Mouse (Mus musculus) forebrain, embryonic 15.5 days (tissue): ENCODE data around the gene Rhod. TPM values are rescaled to one million over a fixed set of nuclear protein-coding genes. Genes with fewer than 3 reads are reported as not detected.

Experiments used
- ATAC-seq: fragments of 200-750 bp; cut with Nextera tagmentation; replicated peaks from 2 replicates; pipeline ENCODE4 v1.8.0; 2017; ENCODE audit warnings: mild to moderate bottlenecking, moderate TSS enrichment, moderate library complexity
- H3K27ac ChIP-seq: fragments of 300-500 bp; sonication (generic); replicated peaks from 2 replicates; pipeline ENCODE4 v1.5.1; 2015; ENCODE audit warnings: mild to moderate bottlenecking, inconsistent platforms
- H3K27me3 ChIP-seq: fragments of 300-500 bp; sonication (generic); 2 replicates; pipeline ENCODE4 v1.6.1; 2015; ENCODE audit warnings: inconsistent platforms
- H3K36me3 ChIP-seq: fragments of 300-500 bp; sonication (generic); 2 replicates; pipeline ENCODE4 v1.6.1; 2015; ENCODE audit warnings: mild to moderate bottlenecking, inconsistent platforms
- H3K4me1 ChIP-seq: fragments of 300-500 bp; sonication (generic); 2 replicates; pipeline ENCODE4 v1.6.1; 2015; ENCODE audit warnings: inconsistent platforms
- H3K4me2 ChIP-seq: fragments of 300-500 bp; sonication (generic); replicated peaks from 2 replicates; pipeline ENCODE4 v1.6.1; 2015; ENCODE audit warnings: mild to moderate bottlenecking, inconsistent platforms
- H3K4me3 ChIP-seq: fragments of 300-500 bp; sonication (generic); 2 replicates; pipeline ENCODE4 v1.5.1; 2015; ENCODE audit warnings: mild to moderate bottlenecking, inconsistent platforms
- H3K9ac ChIP-seq: fragments of 300-500 bp; sonication (generic); replicated peaks from 2 replicates; pipeline ENCODE4 v1.6.1; 2015; ENCODE audit warnings: mild to moderate bottlenecking, inconsistent platforms
- H3K9me3 ChIP-seq: fragments of 300-500 bp; sonication (generic); 2 replicates; pipeline ENCODE4 v1.6.1; 2016; ENCODE audit warnings: inconsistent platforms
- WGBS: fragments of 180-500 bp; shearing (Covaris S2); methylation state at CpG from one replicate; pipeline ENCODE4 v1.1.7; 2015; ENCODE audit warnings: mixed read lengths; 5-methylcytosine and 5-hydroxymethylcytosine counted together
- polyA plus RNA-seq: library from polyadenylated mRNA; unstranded; fragments of >200 nt; fragmentation: Nextera tagmentation; extraction: Ambion mirVana; gene quantifications from 2 replicates; pipeline ENCODE4 v1.2.1, GENCODE M21; 2015

The Rhod gene
- polyA plus RNA-seq = 5.1 and 5.6 TPM in 2 replicates

DNA sequence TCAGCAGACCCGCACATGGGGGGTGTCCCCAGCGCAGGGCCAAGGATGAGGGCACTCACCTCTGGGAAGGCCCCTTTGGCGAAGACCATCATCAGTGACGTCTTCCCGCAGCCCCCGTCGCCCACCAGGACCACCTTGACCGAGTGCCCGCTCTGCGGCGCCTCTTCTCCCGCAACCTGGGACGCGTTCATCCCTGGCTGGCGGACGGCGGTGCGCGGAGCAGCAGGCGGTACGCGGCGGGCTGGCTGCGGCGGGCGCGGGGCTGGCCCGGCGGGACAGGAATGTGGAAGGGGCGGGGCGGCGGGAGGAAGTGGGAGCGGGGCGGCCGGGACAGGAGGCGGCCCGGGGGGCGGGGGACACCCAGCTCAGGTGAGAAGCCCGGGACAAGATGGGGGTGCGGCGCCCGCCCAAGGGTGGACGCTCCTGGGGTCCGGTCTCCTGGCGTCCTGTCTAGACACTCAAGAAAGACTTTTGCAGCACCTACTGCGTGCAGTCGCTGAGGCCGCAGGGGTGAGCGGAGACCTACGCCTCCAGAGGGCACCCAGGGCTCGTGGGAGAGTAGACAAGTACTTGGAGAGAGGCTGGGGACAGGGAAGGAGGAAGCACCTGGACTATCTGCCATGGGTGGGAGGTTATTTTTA lies at the start of gene Rhod:
Rhod (minus strand) TSS at position 272 of the 641 bp plus-strand sequence.
- H3K27ac ChIP-seq = no peak within 1 kb of the TSS
- H3K27me3 ChIP-seq = peaks cover 10% of the 10 kb centered on the region; the same call in 1 of the 2 replicates
- no peak for ATAC-seq
- peaks cover 15% of the 10 kb centered on the region for H3K4me1 ChIP-seq
- peak within 1 kb of the TSS; percentile 39 for H3K4me3 ChIP-seq
- under 1% methylated on average over 49 of the region's 51 CpGs for WGBS
- no peaks in the 10 kb centered on the region for H3K36me3 ChIP-seq
- H3K4me2 ChIP-seq = peak within 1 kb of the TSS; percentile 72
- H3K9ac ChIP-seq = peak within 1 kb of the TSS; percentile 36
- H3K9me3 ChIP-seq = no peaks in the 10 kb centered on the region

DNA sequence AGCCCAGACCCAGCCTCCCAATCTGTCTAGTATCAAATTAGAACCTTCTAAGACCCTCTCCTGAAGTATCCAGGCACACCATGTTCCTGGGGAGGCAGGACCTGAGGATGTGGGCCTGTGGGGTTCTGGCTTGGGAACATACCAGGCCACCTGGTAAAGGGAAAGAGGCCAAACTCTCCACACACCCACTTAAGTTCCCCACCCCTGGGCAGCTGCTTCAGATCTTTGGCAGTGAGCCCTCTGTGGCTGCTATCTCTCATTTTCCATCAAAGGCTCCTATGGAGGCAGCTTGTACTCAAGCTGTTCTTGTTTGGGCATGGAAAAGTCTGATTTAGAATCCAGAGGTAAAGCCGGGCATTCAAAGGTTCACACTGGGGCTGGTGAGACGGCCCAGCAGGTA lies 48.6 kb upstream of the Rhod start:
- Histone ChIP-seq H3K27ac (no peak overlapping the region), H3K4me2 (no peak overlapping the region), H3K4me3 (no peak overlapping the region), H3K9ac (no peak overlapping the region), H3K4me1 (no peaks in the 10 kb centered on the region), H3K9me3 (no peaks in the 10 kb centered on the region), H3K27me3 (no peaks in the 10 kb centered on the region), H3K36me3 (no peaks in the 10 kb centered on the region)
- no peak for ATAC-seq
- 74% methylated on average over 2 of the region's 2 CpGs for WGBS

DNA sequence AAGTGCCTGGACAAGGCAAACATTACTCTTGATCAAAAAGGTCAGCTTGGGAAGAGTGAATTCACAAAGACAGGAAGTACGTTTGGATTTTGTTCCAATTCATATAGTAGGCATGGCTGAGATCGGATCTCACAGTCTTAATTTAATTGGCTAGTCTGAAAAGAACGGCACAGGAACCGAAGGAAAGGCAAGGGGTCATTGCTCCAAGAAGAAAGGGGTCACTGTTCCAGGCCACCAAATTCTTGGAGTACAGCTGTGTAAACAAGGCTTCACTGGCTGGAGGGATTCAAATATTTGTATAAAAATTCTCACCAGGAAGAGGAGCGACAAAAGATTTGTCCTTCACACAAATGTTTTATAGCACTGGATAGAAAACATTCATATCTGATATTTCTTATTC lies 45.8 kb upstream of the Rhod start:
- Histone ChIP-seq H3K4me2 (no peak overlapping the region), H3K4me1 (no peaks in the 10 kb centered on the region), H3K27me3 (no peaks in the 10 kb centered on the region), H3K27ac (no peak overlapping the region), H3K36me3 (no peaks in the 10 kb centered on the region), H3K4me3 (no peak overlapping the region), H3K9me3 (no peaks in the 10 kb centered on the region), H3K9ac (no peak overlapping the region)
- no peak for ATAC-seq
- 61% methylated on average over 5 of the region's 5 CpGs for WGBS

DNA sequence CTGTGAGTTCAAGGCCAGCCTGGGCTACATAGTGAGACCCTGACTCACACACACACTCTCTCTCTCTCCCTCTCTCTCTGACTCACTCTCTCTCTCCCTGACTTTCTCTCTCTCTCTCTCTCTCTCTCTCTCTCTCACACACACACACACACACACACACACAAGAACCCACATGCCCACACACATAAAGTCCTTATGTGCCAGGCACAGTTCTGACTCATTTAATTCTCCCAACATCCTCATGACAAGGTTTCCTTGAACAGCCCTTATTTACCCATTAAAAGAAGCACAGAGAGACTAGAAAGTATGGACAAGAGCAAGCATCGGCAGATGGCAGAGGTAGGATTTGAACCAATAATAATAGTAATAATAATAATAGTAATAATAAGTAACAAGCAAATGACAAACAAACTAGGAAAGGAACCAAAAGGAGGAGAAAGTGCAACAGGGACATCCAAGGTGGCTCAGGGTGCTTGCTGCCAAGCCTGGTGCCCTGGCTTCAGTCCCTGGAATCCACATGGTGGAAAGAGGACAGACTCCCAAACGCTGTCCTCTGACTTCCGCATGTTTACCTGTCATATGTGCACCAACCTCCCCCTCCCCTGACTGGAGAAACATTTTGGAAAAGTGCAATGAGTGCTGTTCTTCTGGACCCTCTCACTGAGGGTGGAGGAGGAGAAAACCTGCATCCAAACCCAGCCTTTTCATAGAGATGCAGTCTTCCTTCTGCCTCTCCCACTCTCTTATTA lies 43.1 kb upstream of the Rhod start:
- H3K4me3 ChIP-seq = no peak overlapping the region

DNA sequence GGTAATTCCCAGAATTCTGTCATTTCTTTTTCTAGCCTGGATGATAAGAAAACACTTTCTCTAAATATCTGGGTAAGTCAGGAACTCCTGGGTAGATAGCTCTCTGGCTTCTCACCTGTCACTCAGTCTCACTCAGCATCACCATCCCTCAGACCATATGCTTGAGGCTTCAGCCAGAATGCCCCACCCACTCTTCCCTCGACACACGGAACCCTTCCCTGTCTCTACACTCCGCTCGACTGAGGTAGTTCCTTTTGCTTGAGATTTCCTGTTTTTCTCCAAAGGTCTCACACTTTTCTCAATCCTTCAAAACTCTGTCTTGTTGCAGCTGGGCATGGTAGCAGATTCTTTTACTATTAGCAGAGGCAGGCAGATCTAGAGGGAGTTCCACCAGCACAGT lies 42.1 kb upstream of the Rhod start:
- Histone ChIP-seq H3K4me1 (peaks cover 11% of the 10 kb centered on the region), H3K36me3 (no peaks in the 10 kb centered on the region), H3K4me2 (no peak overlapping the region), H3K4me3 (no peak overlapping the region), H3K9ac (no peak overlapping the region), H3K27me3 (peaks cover 10% of the 10 kb centered on the region; the same call in 1 of the 2 replicates), H3K27ac (no peak overlapping the region), H3K9me3 (no peaks in the 10 kb centered on the region)
- 57% methylated on average over 4 of the region's 4 CpGs for WGBS
- ATAC-seq = no peak

More for the DNA sequence above, 43.1 kb upstream of the Rhod start:
- no peaks in the 10 kb centered on the region for H3K9me3 ChIP-seq
- ATAC-seq = no peak
- H3K9ac ChIP-seq = no peak overlapping the region
- 0 out of 2 replicates have a peak, but pooled peaks cover 1% of the 10 kb centered on the region for H3K4me1 ChIP-seq
- peaks cover 4% of the 10 kb centered on the region; the same call in 1 of the 2 replicates for H3K27me3 ChIP-seq
- no peaks in the 10 kb centered on the region for H3K36me3 ChIP-seq
- H3K4me2 ChIP-seq = no peak overlapping the region
- no peak overlapping the region for H3K27ac ChIP-seq
- WGBS = 86% methylated on average over 3 of the region's 3 CpGs

DNA sequence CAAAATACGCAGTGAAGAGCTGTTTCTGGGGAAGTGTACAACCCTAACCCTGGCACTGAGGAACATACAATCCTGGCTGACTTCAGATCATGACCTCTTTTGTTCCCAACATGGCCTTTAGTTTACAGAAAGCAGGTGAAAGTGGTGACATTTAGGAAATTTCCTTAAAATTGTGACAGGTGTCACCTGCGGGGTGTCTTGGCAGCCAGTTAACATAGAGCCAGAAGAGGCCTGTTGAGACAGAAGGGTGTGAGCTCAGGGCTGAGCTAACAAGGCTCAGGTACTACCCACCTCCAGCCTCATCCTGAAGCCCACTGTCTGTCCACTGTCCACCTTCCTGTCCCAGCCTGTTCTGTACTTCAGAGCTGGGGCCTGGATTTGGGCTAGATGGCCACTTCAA lies 40.8 kb upstream of the Rhod start:
- H3K27me3 ChIP-seq = peaks cover 19% of the 10 kb centered on the region; the same call in 1 of the 2 replicates
- no peak for ATAC-seq
- 90% methylated on average over 2 of the region's 2 CpGs for WGBS
- H3K9ac ChIP-seq = no peak overlapping the region
- peaks cover 12% of the 10 kb centered on the region for H3K4me1 ChIP-seq
- no peak overlapping the region for H3K4me3 ChIP-seq
- no peaks in the 10 kb centered on the region for H3K9me3 ChIP-seq
- no peak overlapping the region for H3K27ac ChIP-seq
- no peaks in the 10 kb centered on the region for H3K36me3 ChIP-seq
- H3K4me2 ChIP-seq = no peak overlapping the region

- no peak overlapping the region for H3K4me2 ChIP-seq
- H3K27me3 ChIP-seq = peaks cover 20% of the 10 kb centered on the region; the same call in 1 of the 2 replicates
- no peaks in the 10 kb centered on the region for H3K9me3 ChIP-seq
- WGBS = 26% methylated on average over 1 of the region's 1 CpGs
- H3K36me3 ChIP-seq = no peaks in the 10 kb centered on the region
- no peak for ATAC-seq
- H3K4me3 ChIP-seq = no peak overlapping the region
- H3K27ac ChIP-seq = no peak overlapping the region
- H3K9ac ChIP-seq = no peak overlapping the region
- peaks cover 12% of the 10 kb centered on the region for H3K4me1 ChIP-seq
These were observed 38.9 kb upstream of the Rhod start for GRCm38 (mm10) chr19:4478190-4478516.

DNA sequence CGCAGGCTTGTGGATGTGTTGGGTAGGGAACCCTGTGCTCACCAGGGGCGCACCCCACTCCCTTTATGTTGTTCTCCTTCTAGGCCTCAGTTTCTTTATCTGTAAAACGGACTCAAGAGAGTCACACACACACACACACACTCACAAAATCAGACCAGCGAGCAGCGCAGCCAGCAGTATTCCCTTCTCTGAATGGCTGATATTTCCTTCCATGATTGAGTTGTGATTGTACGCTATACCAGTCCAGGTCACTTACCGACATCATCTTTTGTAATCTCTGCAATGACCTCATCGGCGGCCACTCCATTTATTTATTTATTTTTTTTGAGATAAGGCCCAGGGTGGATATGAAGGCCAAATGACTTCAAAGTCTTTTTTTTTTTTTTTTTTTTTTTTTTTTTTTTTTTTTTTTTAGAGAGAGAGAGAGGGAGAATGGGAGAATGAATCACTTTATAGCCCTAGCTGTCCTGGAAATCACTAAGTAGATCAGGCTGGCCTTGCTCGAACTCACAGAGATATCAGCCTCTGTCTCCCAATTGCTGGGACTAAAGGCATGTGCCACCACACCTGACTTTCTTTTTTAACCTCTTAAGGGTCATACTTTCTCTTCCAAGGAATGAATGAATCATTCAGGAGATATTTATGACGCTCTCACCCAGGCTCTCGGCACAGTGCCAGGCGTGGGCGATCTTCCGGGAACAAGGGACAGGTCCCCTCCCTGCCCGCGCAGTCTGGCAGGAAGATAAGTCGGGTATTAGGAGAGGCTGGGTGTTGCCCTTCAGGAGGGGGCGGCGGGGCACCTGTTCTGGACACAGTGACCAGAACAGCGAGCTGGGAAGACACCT lies 38.3 kb upstream of the Rhod start, which contains the start of gene Syt12:
Syt12 (minus strand) TSS at position 103 of the 845 bp plus-strand sequence.
- Histone ChIP-seq H3K4me2 (peak within 1 kb of the TSS; percentile 94), H3K4me3 (peak within 1 kb of the TSS; percentile 48), H3K27ac (no peak within 1 kb of the TSS), H3K4me1 (peaks cover 12% of the 10 kb centered on the region), H3K27me3 (peaks cover 20% of the 10 kb centered on the region; the same call in 1 of the 2 replicates), H3K9me3 (no peaks in the 10 kb centered on the region), H3K36me3 (no peaks in the 10 kb centered on the region), H3K9ac (peak within 1 kb of the TSS; percentile 47)
- ATAC-seq = no peak
- WGBS = 31% methylated on average over 21 of the region's 21 CpGs

DNA sequence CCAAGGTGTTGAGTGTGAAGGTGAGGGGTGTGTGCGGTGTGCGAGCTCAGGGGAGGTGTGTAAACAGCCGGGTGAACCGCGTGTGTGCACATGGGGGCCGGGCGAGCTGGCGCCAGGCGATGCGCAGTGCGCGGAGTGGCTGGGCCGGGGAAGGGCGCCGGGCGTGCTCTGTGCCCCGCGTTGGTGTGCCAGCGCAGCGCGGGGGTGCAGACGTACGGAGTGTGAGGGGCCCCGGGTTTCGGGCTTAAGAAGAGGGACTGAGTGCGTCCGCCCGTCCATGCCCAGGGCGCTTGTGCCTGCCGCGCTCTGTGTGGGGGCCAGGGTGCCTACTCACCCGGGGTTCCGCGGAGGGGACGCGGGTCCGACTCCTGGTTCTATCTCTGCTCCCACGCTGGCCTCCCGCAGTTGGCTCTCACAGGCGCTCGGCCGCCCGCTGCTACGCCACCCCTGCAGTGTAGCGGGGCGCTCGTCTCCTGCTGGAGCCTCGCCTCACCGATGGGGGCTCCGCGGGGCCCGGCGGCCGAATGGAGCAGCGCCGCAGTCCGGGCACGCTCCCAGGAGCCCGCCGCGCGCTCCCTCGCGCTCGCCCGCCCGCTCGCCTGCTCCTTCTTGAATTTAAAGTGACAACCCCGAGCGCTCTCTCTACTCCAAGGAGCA lies 37.5 kb upstream of the Rhod start:
- under 1% methylated on average over 66 of the region's 70 CpGs for WGBS

DNA sequence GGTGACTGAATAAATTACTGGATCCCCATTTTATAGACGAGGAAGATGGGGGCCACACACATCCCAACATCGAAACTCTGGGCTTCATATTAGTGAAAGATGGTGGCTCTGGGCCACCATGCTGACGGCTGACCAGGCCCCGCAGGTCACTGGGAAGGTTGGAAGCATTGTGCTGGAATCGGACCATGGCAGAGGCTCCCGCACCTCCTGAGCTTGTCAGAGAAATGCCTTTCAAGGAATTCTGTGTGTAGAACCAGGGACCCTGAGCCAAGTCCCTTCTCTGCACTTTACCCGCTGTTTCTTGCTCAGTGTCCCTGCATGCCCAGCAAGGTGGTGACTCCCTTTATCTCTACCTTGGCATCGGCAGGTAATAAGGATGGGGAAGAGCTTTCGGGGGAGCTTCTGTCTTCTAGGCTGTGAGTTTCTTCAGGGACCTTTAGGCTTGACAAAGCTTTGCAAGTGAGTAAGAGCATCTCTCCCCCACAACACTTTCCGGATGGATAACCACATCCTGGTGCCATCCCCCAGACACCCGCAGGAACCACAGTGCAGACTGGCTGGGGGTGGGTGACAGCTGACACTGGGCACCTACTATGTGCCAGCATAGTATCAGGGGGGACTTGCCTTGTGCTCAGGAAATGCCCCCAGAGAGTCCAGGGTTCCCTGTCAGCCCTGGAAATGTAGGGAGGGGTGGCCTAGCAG lies 36.1 kb upstream of the Rhod start:
- Histone ChIP-seq H3K4me1 (peaks cover 12% of the 10 kb centered on the region), H3K9me3 (no peaks in the 10 kb centered on the region), H3K27me3 (peaks cover 20% of the 10 kb centered on the region; the same call in 1 of the 2 replicates), H3K4me2 (no peak overlapping the region), H3K9ac (no peak overlapping the region), H3K27ac (no peak overlapping the region), H3K4me3 (no peak overlapping the region), H3K36me3 (no peaks in the 10 kb centered on the region)
- WGBS = 72% methylated on average over 11 of the region's 11 CpGs
- no peak for ATAC-seq

More for the DNA sequence above, 37.5 kb upstream of the Rhod start:
- peaks cover 12% of the 10 kb centered on the region for H3K4me1 ChIP-seq
- peak overlapping the region; percentile 47 for H3K9ac ChIP-seq
- H3K36me3 ChIP-seq = no peaks in the 10 kb centered on the region
- H3K9me3 ChIP-seq = no peaks in the 10 kb centered on the region
- H3K4me3 ChIP-seq = peak overlapping the region; percentile 48
- peak; percentile 67 for ATAC-seq
- peak overlapping the region; percentile 94 for H3K4me2 ChIP-seq
- H3K27ac ChIP-seq = no peak overlapping the region
- peaks cover 20% of the 10 kb centered on the region; the same call in 1 of the 2 replicates for H3K27me3 ChIP-seq

DNA sequence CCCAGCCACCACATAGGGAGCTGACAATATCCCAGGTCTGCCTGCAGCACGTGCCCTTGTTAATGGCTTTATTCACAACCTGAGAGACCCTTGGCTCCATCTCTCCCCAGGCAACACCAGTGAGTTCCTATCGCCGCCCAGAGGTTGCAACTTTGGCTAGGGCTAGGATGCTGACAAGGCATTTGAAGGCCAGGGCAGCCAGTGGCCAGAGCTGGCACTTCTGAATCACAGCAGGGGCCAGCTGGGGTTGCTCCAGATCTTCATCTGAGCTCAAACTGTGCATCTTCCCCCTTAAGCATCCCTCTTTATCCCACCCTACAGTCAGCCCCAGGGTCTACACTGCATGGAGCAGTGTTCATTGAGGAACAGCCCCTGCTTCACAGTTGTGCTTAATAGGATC lies 35.5 kb upstream of the Rhod start:
- Histone ChIP-seq H3K27ac (no peak overlapping the region), H3K36me3 (no peaks in the 10 kb centered on the region)

More for the DNA sequence above, 35.5 kb upstream of the Rhod start:
- WGBS = 44% methylated on average over 3 of the region's 3 CpGs
- no peak overlapping the region for H3K4me2 ChIP-seq
- H3K9me3 ChIP-seq = no peaks in the 10 kb centered on the region
- H3K4me3 ChIP-seq = no peak overlapping the region
- no peak for ATAC-seq
- peaks cover 12% of the 10 kb centered on the region for H3K4me1 ChIP-seq
- no peak overlapping the region for H3K9ac ChIP-seq
- peaks cover 20% of the 10 kb centered on the region; the same call in 1 of the 2 replicates for H3K27me3 ChIP-seq
